Mouse (Mus musculus) small intestine, adult 2 months (tissue): ENCODE data around the gene Pofut1. TPM values are rescaled to one million over a fixed set of nuclear protein-coding genes. Genes with fewer than 3 reads are reported as not detected.

ENCODE experiments used
- H3K27ac ChIP-seq: fragments of 200-500 bp; 2 replicates; pipeline ENCODE4 v1.5.1; 2012; ENCODE audit warnings: low read depth, low read length, control low read depth, inconsistent platforms; ENCODE audit not compliant: insufficient read depth
- H3K27me3 ChIP-seq: fragments of 200-500 bp; 2 replicates; pipeline ENCODE4 v1.6.1; 2012; ENCODE audit warnings: mild to moderate bottlenecking, moderate library complexity, low read length, inconsistent platforms; ENCODE audit not compliant: control insufficient read depth, insufficient read depth
- H3K36me3 ChIP-seq: fragments of 200-500 bp; 2 replicates; pipeline ENCODE4 v1.6.1; 2012; ENCODE audit warnings: mild to moderate bottlenecking, low read length, control low read depth, inconsistent platforms; ENCODE audit not compliant: control insufficient read depth, insufficient read depth
- H3K4me1 ChIP-seq: fragments of 200-500 bp; 2 replicates; pipeline ENCODE4 v1.6.1; 2012; ENCODE audit warnings: low read length, inconsistent platforms, mixed read lengths; ENCODE audit not compliant: control insufficient read depth, insufficient read depth, insufficient read length
- H3K4me3 ChIP-seq: fragments of 200-500 bp; 2 replicates; pipeline ENCODE4 v1.5.1; 2012; ENCODE audit warnings: low read depth, mild to moderate bottlenecking, control low read depth, inconsistent platforms, low read length, moderate library complexity
- CTCF ChIP-seq: fragments of 200-500 bp; IDR thresholded peaks from 2 replicates; pipeline ENCODE4 v1.5.1; 2012; ENCODE audit warnings: low read depth, mild to moderate bottlenecking, control low read depth, inconsistent platforms, low read length, moderate library complexity, mixed read lengths; ENCODE audit not compliant: insufficient replicate concordance, insufficient read length; ENCODE audit errors: extremely low read depth
- POLR2A ChIP-seq: fragments of 200-500 bp; IDR thresholded peaks from 2 replicates; pipeline ENCODE4 v1.6.1; 2012; ENCODE audit warnings: low read depth, mild to moderate bottlenecking, control low read depth, inconsistent platforms, low read length, moderate library complexity
- WGBS: fragments of 180-500 bp; shearing (Covaris S2); methylation state at CpG from one replicate; pipeline ENCODE4 v1.1.7; 2018; 5-methylcytosine and 5-hydroxymethylcytosine counted together
- polyA plus RNA-seq: library from polyadenylated mRNA; depleted of rRNA; stranded (reverse); fragments of >200 nt; gene quantifications from 2 replicates; pipeline ENCODE4 v1.2.3, GENCODE M21; 2012

Pofut1 gene
- polyA plus RNA-seq, 1 experiment: 20.4 TPM

- H3K36me3 ChIP-seq: peaks cover 25% of the 10 kb centered on the region
- H3K27me3 ChIP-seq: no peaks in the 10 kb centered on the region
- H3K27ac ChIP-seq: no peak overlapping the region
- no peak overlapping the region for H3K4me3 ChIP-seq
- WGBS: 87% methylated on average over 5 of the region's 5 CpGs
- H3K4me1 ChIP-seq: no peaks in the 10 kb centered on the region; the same call in 1 of the 2 replicates
- TF ChIP-seq POLR2A: no peak
- no peak for TF ChIP-seq CTCF
Measured at GRCm38 (mm10) chr2:153211451-153211850, 29.9 kb upstream of the Pofut1 start.

DNA sequence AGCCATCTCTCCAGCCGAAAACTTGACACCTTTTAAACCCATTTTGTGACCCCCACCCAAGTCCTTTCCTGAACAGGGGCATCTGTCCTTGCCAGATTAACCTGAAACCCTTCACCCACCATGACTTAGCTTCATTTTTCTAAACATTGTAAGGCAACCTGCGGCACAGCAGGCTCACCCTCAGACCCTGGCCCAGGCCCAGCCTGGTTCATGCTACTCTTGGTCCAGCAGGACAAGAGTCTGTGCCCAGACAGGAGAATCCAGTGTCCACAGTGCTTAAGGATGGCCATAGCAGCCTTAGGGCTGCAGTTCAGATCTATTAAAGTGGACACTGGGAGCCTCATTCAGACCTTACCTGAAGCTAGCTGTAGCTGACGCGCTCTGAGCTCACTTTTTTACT is 28.0 kb upstream of the Pofut1 start:
- Histone ChIP-seq H3K27me3 (no peaks in the 10 kb centered on the region), H3K4me3 (no peak overlapping the region), H3K27ac (no peak overlapping the region), H3K4me1 (peaks cover 2% of the 10 kb centered on the region; the same call in 1 of the 2 replicates), H3K36me3 (peaks cover 14% of the 10 kb centered on the region)
- WGBS: 91% methylated on average over 4 of the region's 4 CpGs
- TF ChIP-seq CTCF (no peak), POLR2A (no peak)

- peaks cover 3% of the 10 kb centered on the region for H3K36me3 ChIP-seq
- H3K4me1 ChIP-seq: peaks cover 12% of the 10 kb centered on the region; the same call in 1 of the 2 replicates
- no peak for TF ChIP-seq CTCF
- TF ChIP-seq POLR2A: no peak
- 66% methylated on average over 6 of the region's 6 CpGs for WGBS
- H3K4me3 ChIP-seq: no peak overlapping the region
- peak overlapping the region; percentile 41 for H3K27ac ChIP-seq
- no peaks in the 10 kb centered on the region for H3K27me3 ChIP-seq
Measured at GRCm38 (mm10) chr2:153214771-153215259, 26.5 kb upstream of the Pofut1 start.

DNA sequence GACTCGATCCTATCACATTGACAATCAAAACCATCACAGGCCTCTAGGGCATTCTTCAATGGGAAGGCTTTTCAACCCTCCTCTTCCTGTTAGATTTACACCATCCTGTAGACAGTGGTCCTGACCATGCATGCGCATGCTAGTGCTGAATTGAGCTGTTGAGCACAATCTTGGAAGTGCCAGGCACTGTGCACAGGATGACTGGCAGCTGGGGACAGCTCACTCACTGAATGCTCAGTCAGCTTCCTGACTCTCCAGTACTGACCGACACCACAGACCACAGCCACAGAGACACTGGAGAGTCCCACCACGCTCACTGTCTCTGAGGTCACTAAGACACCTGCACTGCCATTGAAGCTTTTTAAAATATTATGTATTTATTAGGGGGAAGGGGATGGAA is 25.9 kb upstream of the Pofut1 start:
- Histone ChIP-seq H3K4me1 (peaks cover 12% of the 10 kb centered on the region; the same call in 1 of the 2 replicates), H3K4me3 (no peak overlapping the region), H3K36me3 (no peaks in the 10 kb centered on the region), H3K27me3 (no peaks in the 10 kb centered on the region), H3K27ac (peak overlapping the region; percentile 34; the same call in 1 of the 2 replicates)
- TF ChIP-seq POLR2A (no peak), CTCF (no peak)
- WGBS: 84% methylated on average over 4 of the region's 4 CpGs

GRCm38 (mm10) chr2:153217826-153218340 is 23.4 kb upstream of the Pofut1 start:
- TF ChIP-seq POLR2A: no peak
- TF ChIP-seq CTCF: no peak
- Histone ChIP-seq H3K4me1 (peaks cover 12% of the 10 kb centered on the region; the same call in 1 of the 2 replicates), H3K36me3 (no peaks in the 10 kb centered on the region), H3K4me3 (no peak overlapping the region), H3K27me3 (no peaks in the 10 kb centered on the region), H3K27ac (peak overlapping the region; percentile 28; the same call in 1 of the 2 replicates)
- 28% methylated on average over 10 of the region's 10 CpGs for WGBS

DNA sequence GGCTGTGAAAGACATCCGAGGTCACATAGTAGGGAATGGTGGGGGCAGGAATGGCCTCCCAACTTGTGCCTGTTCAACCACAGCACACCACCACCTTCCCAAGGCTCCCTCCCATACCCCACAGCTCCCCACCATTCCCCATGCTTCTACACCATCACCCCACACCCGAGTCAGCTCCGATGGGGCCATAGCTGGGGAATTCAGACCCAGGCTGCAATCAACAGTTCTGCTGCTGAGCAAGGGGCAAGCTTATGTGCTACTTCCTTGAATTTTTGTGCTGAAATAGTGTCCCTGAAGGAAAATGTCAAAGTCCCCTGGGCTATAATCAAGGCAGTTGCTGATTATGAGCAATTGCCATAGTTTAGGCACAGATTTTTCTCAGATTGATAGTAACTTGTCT is 22.8 kb upstream of the Pofut1 start:
- H3K4me1 ChIP-seq: peaks cover 12% of the 10 kb centered on the region; the same call in 1 of the 2 replicates
- WGBS: 29% methylated on average over 3 of the region's 3 CpGs
- H3K27me3 ChIP-seq: no peaks in the 10 kb centered on the region
- TF ChIP-seq CTCF (no peak), POLR2A (no peak)
- no peaks in the 10 kb centered on the region for H3K36me3 ChIP-seq
- H3K27ac ChIP-seq: peak overlapping the region; percentile 17; the same call in 1 of the 2 replicates
- H3K4me3 ChIP-seq: no peak overlapping the region

- Histone ChIP-seq H3K4me3 (no peak overlapping the region), H3K27me3 (no peaks in the 10 kb centered on the region), H3K4me1 (peaks cover 12% of the 10 kb centered on the region; the same call in 1 of the 2 replicates), H3K36me3 (no peaks in the 10 kb centered on the region), H3K27ac (no peak overlapping the region)
- TF ChIP-seq CTCF: no peak
- TF ChIP-seq POLR2A: no peak
- WGBS: 71% methylated on average over 4 of the region's 4 CpGs
Measured at GRCm38 (mm10) chr2:153221620-153222019, 19.7 kb upstream of the Pofut1 start.
